Comparison of ENCODE assay signal across 12 mouse cellular contexts in the genomic region with DNA sequence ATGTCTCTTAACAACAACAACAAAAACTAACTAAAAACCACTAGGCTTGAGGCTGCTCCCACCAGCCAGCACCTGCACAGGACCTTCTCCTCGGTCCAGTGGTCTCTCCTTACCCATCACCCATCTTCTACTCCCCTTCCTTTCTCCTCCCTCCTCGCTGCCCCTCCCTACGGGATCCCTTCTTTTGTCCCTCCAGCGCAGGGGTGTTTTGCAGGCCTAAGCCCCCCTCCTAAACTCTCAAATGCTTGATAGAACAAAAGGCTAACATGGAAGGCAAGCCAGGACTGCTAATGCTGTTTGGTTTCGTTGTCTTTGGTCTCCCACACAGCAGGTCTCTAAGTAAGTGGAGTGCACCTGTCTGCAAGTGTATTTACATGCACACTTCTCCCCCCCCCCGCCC. TPM values are rescaled to one million over a fixed set of nuclear protein-coding genes. Genes with fewer than 3 reads are reported as not detected.
DNase-seq lines count a peak whose midpoint lies in the region; ATAC-seq lines count a peak whose summit lies in the region.
"Had no signal": no experiment of that assay in that cellular context is flagged by ENCODE, and none has a peak within 500 bp of the region (broad histone marks: within the 10 kb centered on the region; RNA-seq: fewer than 3 reads in every experiment).

No protein-coding gene starts in this region.

- no peaks in the 10 kb centered on the region for H3K9me3 ChIP-seq in kidney, embryonic 14.5 days (ENCODE audit: control insufficient read depth, low read length)
- H3K9me3 ChIP-seq in embryonic facial prominence, embryonic 10.5 days: no peaks in the 10 kb centered on the region
- no peaks in the 10 kb centered on the region for H3K9me3 ChIP-seq in forebrain, embryonic 15.5 days
- H3K9me3 ChIP-seq in midbrain, embryonic 12.5 days: no peaks in the 10 kb centered on the region

- WGBS in kidney, embryonic 14.5 days: 26% methylated on average over 6 of the region's 6 CpGs
- WGBS in embryonic facial prominence, embryonic 10.5 days: 15% methylated on average over 6 of the region's 6 CpGs
- WGBS in forebrain, embryonic 15.5 days: 9% methylated on average over 6 of the region's 6 CpGs
- WGBS in midbrain, embryonic 12.5 days: 5% methylated on average over 5 of the region's 6 CpGs

- H3K4me1 ChIP-seq in kidney, embryonic 14.5 days (ENCODE audit: control insufficient read depth, insufficient read depth, low read length): peaks cover 7% of the 10 kb centered on the region
- peaks cover 40% of the 10 kb centered on the region for H3K4me1 ChIP-seq in embryonic facial prominence, embryonic 10.5 days
- peaks cover 25% of the 10 kb centered on the region for H3K4me1 ChIP-seq in forebrain, embryonic 15.5 days
- peaks cover 29% of the 10 kb centered on the region for H3K4me1 ChIP-seq in midbrain, embryonic 12.5 days

- no peak overlapping the region for H3K4me3 ChIP-seq in kidney, embryonic 14.5 days (ENCODE audit: low read length)
- peak overlapping the region; percentile 35; the same call in 1 of the 2 replicates for H3K4me3 ChIP-seq in embryonic facial prominence, embryonic 10.5 days
- H3K4me3 ChIP-seq in forebrain, embryonic 15.5 days: no peak overlapping the region
- no peak overlapping the region for H3K4me3 ChIP-seq in midbrain, embryonic 12.5 days
- H3K4me3 ChIP-seq: layer of hippocampus, adult 2 months had no signal

- H3K4me2 ChIP-seq in kidney, embryonic 14.5 days (replicated peaks; ENCODE audit: low read depth, low read length): no peak overlapping the region
- H3K4me2 ChIP-seq in forebrain, embryonic 15.5 days (replicated peaks): 0 out of 2 replicates have a peak overlapping the region, but pooled peaks have one; percentile 30
- peak overlapping the region; percentile 38 for H3K4me2 ChIP-seq in midbrain, embryonic 12.5 days (replicated peaks)

- no peak overlapping the region for H3K9ac ChIP-seq in kidney, embryonic 14.5 days (ENCODE audit: low read depth, low read length)
- no peak overlapping the region for H3K9ac ChIP-seq in forebrain, embryonic 15.5 days (replicated peaks)
- no peak overlapping the region for H3K9ac ChIP-seq in midbrain, embryonic 12.5 days (replicated peaks)
- H3K9ac ChIP-seq: liver, embryonic 14.5 days had no signal

- 0 out of 2 replicates have a peak, but pooled peaks cover 3% of the 10 kb centered on the region for H3K27me3 ChIP-seq in kidney, embryonic 14.5 days (ENCODE audit: control insufficient read depth, insufficient read depth, low read length)
- peaks cover 18% of the 10 kb centered on the region for H3K27me3 ChIP-seq in embryonic facial prominence, embryonic 10.5 days (replicated peaks; ENCODE audit: low read depth, poor library complexity, severe bottlenecking)
- H3K27me3 ChIP-seq in forebrain, embryonic 15.5 days: no peaks in the 10 kb centered on the region
- H3K27me3 ChIP-seq in midbrain, embryonic 12.5 days: peaks cover 7% of the 10 kb centered on the region; the same call in 1 of the 2 replicates

- no peak overlapping the region for H3K27ac ChIP-seq in kidney, embryonic 14.5 days (ENCODE audit: low read depth, low read length)
- H3K27ac ChIP-seq in embryonic facial prominence, embryonic 10.5 days (replicated peaks): peak overlapping the region; percentile 76
- H3K27ac ChIP-seq in forebrain, embryonic 15.5 days (replicated peaks): peak overlapping the region; percentile 41
- peak overlapping the region; percentile 75 for H3K27ac ChIP-seq in midbrain, embryonic 12.5 days (replicated peaks)
- H3K27ac ChIP-seq: liver, embryonic 14.5 days had no signal

- no peaks in the 10 kb centered on the region for H3K36me3 ChIP-seq in kidney, embryonic 14.5 days (ENCODE audit: control insufficient read depth, insufficient read depth, low read length)
- no peaks in the 10 kb centered on the region for H3K36me3 ChIP-seq in embryonic facial prominence, embryonic 10.5 days (replicated peaks)
- H3K36me3 ChIP-seq in forebrain, embryonic 15.5 days: no peaks in the 10 kb centered on the region
- no peaks in the 10 kb centered on the region for H3K36me3 ChIP-seq in midbrain, embryonic 12.5 days

- no peak for DNase-seq in kidney, postnatal 36 days
- DNase-seq in embryonic facial prominence, embryonic 10.5 days (ENCODE audit: low spot score): no peak
- no peak for DNase-seq in urinary bladder, postnatal 14 days (ENCODE audit: low spot score)
- DNase-seq in gastrocnemius, postnatal 10 days: no peak
- no peak for DNase-seq in lung, postnatal 14 days
- DNase-seq: cerebellum, adult 11-12 months had no signal

- ATAC-seq in kidney, embryonic 14.5 days (ENCODE audit: low FRiP score, low TSS enrichment): peak; percentile 36
- no peak for ATAC-seq in forebrain, embryonic 15.5 days (replicated peaks)
- peak; percentile 50 for ATAC-seq in midbrain, embryonic 12.5 days (ENCODE audit: low FRiP score, low read depth)

RNA-seq across cellular contexts. Expression of a gene that starts 44.1 kb away (rescaled TPM):
- polyA plus RNA-seq in kidney, embryonic 14.5 days (2014; fragmentation: Nextera tagmentation; extraction: Ambion mirVana): 12.0 and 20.2 TPM in 2 replicates
- polyA plus RNA-seq in embryonic facial prominence, embryonic 10.5 days (2016; fragmentation: Nextera tagmentation; extraction: Ambion mirVana): 16.9 and 17.1 TPM in 2 replicates
- 30.5 and 34.0 TPM in 2 replicates for polyA plus RNA-seq in forebrain, embryonic 15.5 days (2015; fragmentation: Nextera tagmentation; extraction: Ambion mirVana)
- 20.3 and 23.7 TPM in 2 replicates for polyA plus RNA-seq in midbrain, embryonic 12.5 days (2016; fragmentation: Nextera tagmentation; extraction: Ambion mirVana)
- 10 to 100 TPM; 66.9 to 77.5 TPM for total RNA-seq in gastrocnemius, postnatal 10 days (2021)
- total RNA-seq: neutrophil, adult 5-6 weeks had no signal
